Mouse (Mus musculus) heart, adult 11 months (tissue): ENCODE results near the gene Fkbp15.

Source experiments
- DNase-seq: peaks from one replicate; pipeline ENCODE4 v3.0.0; 2022

Fkbp15 gene

DNA sequence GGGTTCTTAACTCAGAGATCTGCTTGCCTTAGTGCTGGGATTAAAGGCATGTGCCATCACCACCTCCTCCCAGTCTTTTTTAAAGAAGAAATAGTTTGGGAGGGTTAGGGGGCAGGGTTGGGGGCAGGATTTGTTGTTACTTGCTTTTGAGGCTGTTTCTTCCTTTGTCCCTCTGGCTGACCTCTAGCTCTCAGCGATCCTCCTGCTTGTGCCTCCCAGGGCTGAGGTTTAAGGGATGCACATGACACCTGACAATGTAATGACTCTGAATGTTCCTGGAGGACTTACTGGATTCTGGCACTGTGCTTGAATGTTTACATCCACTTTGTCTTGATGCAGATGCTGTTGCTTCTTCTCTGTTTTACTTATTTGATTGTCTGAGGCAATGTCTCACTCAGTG lies 12.1 kb upstream of the Fkbp15 start:
- DNase-seq, result peak; percentile 69

DNA sequence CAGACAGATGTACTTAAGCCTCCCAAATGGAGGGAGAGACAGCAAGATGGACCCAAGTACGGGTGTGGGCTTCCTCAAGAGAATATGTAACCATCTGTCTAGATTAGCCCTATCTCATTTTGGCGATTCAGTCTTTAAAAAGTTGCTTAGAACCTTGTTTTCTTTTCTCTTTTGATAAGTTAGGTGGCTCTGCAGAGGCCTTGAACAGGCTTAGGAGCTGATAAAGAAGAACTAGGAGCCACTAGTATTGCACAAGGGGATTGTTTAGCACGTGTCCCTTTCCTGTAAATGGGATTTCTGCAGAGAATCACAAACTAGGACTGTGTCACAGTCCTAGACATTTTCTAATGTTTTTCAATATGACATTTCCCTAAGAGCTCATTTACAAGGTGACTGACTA lies 8.7 kb upstream of the Fkbp15 start:
- no peak for DNase-seq

GRCm38 (mm10) chr4:62367586-62367985 lies 7.2 kb upstream of the Fkbp15 start:
- peak; percentile 89 for DNase-seq

DNA sequence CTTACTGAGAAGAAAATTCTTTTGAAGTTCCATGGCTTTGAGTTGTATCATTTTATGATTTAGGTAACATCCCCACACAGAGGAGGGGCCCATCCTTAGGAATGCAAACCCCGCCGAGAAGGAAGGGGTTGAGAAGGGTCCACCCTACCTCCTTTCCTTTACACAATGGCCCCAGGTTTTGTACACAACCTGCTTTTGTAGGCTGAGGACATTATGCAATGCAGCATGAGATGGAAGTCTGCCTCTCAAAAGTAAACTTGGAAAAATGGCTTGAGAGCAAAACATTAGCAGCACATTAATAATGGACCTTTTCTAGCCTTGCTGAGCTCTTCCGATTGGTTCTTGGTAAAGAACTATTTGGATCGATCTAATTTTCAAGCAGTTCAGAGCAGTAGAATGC lies 5.9 kb upstream of the Fkbp15 start:
- peak; percentile 25 for DNase-seq

DNA sequence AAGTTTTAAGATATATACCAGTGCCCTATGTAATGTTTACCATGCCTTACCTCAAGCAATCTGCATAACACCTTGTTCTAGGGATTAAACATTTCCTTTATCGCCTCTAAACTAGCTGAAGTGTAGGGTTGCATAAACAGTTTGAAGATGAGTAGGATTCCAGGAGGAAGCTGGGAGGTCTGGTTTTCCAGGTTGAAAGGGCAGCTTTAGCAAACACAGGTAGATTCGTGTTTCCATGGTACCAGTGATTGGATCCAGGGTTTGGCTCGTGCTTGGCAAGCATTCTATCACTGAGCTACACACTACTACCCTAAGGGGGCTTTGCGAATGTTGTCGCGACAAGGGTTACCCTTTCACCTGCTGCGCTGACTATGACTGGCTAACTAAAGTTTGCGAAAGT lies 4.0 kb upstream of the Fkbp15 start:
- DNase-seq, result no peak

GRCm38 (mm10) chr4:62362437-62362836 lies 2.1 kb upstream of the Fkbp15 start:
- DNase-seq, result peak; percentile 37

GRCm38 (mm10) chr4:62361997-62362396 lies 1.6 kb upstream of the Fkbp15 start:
- no peak for DNase-seq

- peak; percentile 59 for DNase-seq
Observed at GRCm38 (mm10) chr4:62361571-62361970, 1.2 kb upstream of the Fkbp15 start.

GRCm38 (mm10) chr4:62360805-62361455 lies 582 bp upstream of the Fkbp15 start:
- DNase-seq, result no peak

- peak; percentile 71 for DNase-seq
Observed at GRCm38 (mm10) chr4:62359256-62359775, 1.0 kb downstream of the Fkbp15 start.

DNA sequence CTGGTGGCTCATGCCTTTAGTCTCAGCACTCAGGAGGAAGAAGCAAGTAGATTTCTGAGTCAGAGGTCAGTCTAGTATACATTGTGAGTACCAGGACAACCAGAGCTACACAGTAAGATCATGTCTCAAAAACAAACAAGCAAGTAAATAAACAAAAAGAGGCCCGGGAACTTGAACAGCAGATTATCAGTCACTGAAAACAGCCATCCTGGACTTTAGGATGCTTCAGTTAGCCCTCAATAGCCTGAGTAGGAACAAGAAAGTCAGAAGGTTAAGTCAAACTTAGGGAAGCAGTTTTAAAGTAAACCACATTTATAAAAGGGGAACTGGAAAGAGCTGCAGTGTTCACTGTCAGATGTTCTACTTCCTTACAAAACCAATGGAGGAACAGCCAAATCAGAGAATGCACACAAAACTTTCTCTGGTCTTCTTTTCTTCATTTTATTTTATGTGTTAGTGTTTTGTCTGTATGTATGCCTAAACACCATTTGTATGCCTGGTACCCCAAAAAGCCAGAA lies 2.7 kb downstream of the Fkbp15 start:
- peak; percentile 45 for DNase-seq

DNA sequence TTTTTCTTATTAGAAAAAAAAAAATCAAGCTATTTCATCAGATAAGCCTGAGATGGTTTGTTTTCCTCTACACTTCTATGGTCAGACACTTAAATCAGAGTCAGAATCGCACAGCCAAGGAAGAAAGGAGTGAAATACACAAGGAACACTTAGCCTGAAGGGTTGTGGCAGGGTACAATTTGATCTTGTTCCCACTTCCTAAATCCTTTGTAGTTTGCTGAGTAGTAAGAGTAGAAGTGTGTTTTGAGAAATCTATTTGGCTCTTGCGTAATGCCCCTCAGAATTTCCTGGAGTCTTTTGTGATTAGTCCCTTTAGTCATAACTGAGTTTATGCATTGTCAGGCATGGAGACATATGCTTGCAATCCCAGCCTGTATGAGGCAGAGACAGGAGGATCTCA lies 11.0 kb downstream of the Fkbp15 start:
- peak; percentile 60 for DNase-seq

DNA sequence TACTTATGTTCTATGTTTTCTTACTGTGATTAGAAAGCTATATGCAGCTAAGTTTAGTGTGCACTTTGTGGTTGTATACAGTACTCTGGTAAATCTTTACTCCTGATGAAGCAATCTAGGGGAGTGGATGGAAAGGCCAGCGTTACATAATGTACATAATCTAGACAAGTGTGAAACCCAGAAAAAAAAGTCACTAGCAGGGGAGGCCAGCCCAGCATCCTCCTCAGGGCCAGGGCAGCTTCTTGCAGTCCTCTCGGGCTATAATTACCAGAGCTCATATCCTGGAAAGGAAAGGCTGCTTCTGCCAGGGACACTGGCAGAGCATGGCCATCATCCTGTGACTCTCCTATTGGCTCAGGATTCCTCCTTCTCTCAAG lies 12.0 kb downstream of the Fkbp15 start:
- peak; percentile 89 for DNase-seq

GRCm38 (mm10) chr4:62347605-62348328 lies 12.6 kb downstream of the Fkbp15 start:
- peak; percentile 93 for DNase-seq

DNA sequence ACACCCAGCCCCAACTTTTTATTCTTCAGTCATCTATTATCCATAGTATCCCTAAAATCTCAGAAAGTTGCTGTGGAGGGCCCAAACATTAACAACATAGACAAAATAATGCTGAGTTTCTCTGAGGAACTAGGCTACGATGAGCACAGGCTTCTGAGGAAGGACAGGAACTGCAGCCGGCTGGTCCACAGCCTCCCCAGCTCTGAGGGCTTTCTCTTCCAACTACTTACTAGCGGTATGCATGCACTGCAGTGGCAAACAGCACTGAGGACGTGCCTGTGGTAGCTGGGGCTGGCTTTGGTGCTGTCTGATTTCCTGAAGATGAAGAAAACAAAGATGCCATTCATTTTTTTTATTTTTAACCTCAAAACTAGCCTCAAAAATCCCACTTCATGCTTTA lies 14.5 kb downstream of the Fkbp15 start:
- peak; percentile 59 for DNase-seq

DNA sequence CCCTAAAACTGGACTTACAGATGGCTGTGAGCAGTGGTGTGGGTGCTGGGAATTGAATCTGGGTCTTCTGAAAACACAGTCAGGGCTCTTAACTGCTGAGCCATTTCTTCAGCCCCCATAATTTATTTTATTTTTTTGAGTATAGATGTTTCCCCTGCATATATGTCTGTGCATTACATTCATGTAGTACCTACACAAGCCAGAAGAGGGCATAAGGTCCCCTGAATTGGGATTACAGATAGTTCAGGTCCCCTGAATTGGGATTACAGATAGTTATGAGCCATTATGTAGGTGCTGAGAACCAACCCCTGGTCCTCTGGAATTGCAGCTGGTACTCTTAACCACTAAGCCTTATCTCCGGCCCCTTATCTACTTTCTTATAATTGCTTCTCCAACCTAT lies 16.3 kb downstream of the Fkbp15 start:
- no peak for DNase-seq

DNA sequence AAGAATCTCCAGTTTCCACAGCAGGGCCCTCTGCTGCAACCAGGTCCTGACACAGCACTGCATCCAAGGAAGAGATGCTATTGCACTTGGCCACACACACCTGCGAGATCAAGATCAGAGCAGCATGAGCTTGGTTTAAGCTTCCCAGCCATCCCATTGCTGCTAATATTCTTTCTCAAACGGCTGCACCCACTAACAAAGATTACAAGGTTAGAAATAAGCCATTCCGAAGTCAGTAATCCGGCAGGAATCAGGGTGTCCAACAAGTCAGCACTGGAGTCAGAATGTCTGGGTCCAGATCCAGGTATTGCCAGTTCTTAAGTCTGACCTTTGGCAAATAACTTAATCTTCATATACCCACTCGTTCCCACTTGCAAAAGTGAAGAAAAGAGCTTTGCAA lies 21.8 kb downstream of the Fkbp15 start:
- peak; percentile 87 for DNase-seq

DNA sequence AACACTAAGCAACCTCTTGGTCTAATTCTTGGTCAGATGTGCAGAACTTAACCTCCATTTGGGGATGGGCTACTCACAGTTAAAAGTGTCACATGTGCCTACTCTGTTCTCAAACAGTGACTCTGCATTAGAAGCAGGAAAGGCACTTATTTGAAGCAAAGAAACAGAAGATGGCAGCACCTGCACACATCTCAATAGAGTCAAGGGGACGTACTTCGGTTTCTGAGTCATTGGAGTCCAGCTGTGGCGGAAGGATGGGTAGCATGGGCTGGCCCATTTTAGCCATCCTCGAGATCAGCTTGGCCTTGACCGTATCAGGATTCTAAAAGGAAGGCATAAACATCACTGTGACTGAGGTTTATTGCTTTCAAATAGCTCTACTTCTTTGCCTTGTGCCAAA lies 28.4 kb downstream of the Fkbp15 start:
- peak; percentile 86 for DNase-seq

DNA sequence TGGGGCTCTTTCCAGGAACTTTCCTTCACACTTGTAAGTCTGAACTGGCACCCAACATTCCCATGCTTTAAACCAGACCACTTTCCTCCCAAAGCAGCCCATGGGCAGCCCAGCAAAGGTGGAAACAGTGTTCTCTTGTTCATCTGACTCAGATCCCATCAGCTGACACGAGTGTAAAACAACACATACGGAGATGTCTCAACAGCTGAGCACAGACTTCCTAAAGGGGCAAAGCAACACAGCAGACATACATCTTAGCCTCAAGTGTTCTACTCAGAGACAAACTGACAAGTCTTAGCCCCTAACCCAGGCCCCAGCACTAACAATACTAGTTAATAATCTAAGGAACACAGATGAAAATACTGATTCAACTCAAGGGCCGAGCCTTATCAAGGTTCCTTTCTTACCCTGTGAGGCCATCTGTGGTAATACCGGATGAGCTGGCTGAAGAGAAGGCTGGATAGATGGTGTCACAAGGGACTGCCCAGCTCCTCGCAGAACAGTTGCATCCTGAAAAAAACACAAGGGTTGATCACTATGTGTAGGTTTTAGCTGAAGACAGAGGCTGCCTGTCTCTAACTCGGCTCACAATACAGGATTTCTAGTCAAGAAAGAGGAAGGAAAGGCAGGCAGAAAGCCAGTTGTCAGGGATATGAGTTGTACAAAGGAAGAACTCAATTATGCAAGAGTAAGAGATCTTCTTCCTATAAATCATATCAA lies 31.2 kb downstream of the Fkbp15 start:
- peak; percentile 92 for DNase-seq

GRCm38 (mm10) chr4:62326111-62326510 lies 34.2 kb downstream of the Fkbp15 start:
- DNase-seq, result peak; percentile 55

DNA sequence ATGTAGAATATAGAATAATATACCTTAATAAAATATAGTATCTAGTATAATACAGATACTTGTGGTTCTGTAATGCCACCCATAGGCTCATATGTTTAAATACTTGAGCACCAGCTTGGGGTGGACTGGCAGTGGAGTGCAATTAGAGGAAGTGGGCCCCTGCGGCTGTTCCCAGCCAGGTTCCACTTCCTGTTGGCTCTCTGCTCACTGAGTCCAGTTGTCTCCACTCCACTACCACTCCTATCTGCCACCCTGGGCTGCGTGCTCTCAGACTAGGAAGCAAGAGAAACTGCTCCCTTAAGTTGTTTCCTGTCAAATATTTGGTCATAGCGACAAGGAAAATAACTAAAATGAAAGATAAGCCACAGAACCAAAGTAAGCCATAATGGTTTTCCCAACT lies 37.7 kb downstream of the Fkbp15 start:
- peak; percentile 97 for DNase-seq

DNA sequence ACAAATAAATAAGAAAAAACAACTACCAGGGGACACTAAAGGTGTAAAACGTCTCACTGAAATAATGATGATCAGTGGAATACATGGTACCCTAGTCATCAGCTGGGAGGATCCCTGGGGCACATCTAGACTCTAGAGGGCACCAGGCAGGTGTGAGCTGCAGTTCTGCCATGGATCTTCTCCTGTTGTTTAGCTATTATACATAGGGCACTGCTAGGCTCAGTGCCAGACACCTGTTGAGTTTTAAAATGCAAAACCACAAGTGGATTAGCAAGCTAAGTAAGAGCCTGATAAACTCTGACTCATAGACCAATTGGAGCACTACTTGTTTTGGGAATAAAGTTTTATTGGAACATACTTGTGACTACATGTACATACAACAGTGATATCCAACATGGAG lies 42.1 kb downstream of the Fkbp15 start:
- DNase-seq, result peak; percentile 15

- peak; percentile 65 for DNase-seq
Observed at GRCm38 (mm10) chr4:62316456-62316855, 43.9 kb downstream of the Fkbp15 start.

DNA sequence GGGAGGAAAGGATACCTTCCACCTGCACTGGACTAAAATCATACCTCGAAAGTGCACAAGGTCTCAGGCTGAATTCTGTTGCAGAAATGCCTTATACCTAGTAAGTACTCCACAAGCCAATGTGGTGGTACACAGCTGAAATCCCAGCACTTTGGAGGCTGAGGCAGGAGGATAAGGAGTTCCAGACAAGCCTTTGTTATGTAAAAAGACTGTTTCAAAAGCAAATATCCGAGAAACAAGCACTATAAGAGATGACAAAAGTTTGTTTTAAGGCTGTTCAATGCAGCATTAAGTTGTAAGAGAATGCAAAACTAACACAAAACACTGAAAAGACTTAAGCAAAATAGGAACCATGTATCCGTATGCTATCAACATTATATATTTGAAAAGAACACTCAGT lies 45.8 kb downstream of the Fkbp15 start:
- DNase-seq, result peak; percentile 43
